Mouse (Mus musculus) liver, embryonic 14.5 days (tissue): ENCODE data around the gene Zfyve16.

Experiments used
- CTCF ChIP-seq: IDR thresholded peaks from 2 replicates; pipeline ENCODE4 v1.5.1; 2016; ENCODE audit warnings: antibody characterized with exemption, low read depth, control low read depth
- EP300 ChIP-seq: IDR thresholded peaks from 2 replicates; pipeline ENCODE4 v1.6.1; 2016; ENCODE audit warnings: antibody characterized with exemption, low read depth

DNA sequence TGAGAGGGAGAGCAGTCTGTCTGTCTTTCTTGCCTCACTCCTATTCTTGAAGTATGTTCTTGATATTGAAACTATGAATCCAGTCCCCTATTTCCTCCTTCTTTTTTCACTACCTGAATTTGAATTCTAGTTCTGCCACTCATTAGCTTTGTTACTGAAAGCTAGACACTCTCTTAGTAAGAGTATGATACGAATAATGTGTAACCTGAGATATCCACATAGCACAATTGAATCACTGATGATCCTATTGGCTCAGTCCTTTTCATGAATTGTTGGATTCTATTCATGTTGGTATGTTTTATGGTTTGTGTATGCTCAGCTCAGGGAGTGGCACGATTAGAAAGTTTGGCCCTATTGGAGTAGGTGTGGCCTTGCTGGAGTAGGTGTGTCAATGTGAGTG, 1.5 kb upstream of the Zfyve16 start:
- TF ChIP-seq CTCF (no peak), EP300 (no peak)
